Mouse (Mus musculus) intestine, embryonic 14.5 days (tissue): ENCODE measurements around the gene Itga2. TPM values are rescaled to one million over a fixed set of nuclear protein-coding genes. Genes with fewer than 3 reads are reported as not detected.
A peak's percentile ranks its signal among the peaks of the same experiment; 100 is the strongest.

Experiments used
- ATAC-seq: fragments of 200-750 bp; cut with Nextera tagmentation; replicated peaks from 2 replicates; pipeline ENCODE4 v1.8.0; 2017; ENCODE audit warnings: low read depth, moderate number of reproducible peaks, moderate TSS enrichment, moderate library complexity; ENCODE audit not compliant: low FRiP score, low TSS enrichment
- DNase-seq: peaks from one replicate; pipeline ENCODE4 v3.0.0-alpha.2; 2018; ENCODE audit warnings: low spot score
- H3K27ac ChIP-seq: fragments of 300-500 bp; sonication (generic); 2 replicates; pipeline ENCODE4 v1.5.1; 2014; ENCODE audit warnings: low read depth, mild to moderate bottlenecking, control low read depth
- H3K27me3 ChIP-seq: fragments of 300-500 bp; sonication (generic); replicated peaks from 2 replicates; pipeline ENCODE4 v1.6.1; 2014; ENCODE audit warnings: low read length, control low read depth; ENCODE audit not compliant: control insufficient read depth, insufficient read depth
- H3K36me3 ChIP-seq: fragments of 300-500 bp; sonication (generic); 2 replicates; pipeline ENCODE4 v1.6.1; 2014; ENCODE audit warnings: low read length, control low read depth; ENCODE audit not compliant: control insufficient read depth, insufficient read depth
- H3K4me1 ChIP-seq: fragments of 300-500 bp; sonication (generic); replicated peaks from 2 replicates; pipeline ENCODE4 v1.6.1; 2014; ENCODE audit warnings: low read length, control low read depth, mixed read lengths; ENCODE audit not compliant: control insufficient read depth, insufficient read depth
- H3K4me2 ChIP-seq: fragments of 300-500 bp; sonication (generic); 2 replicates; pipeline ENCODE4 v1.6.1; 2014; ENCODE audit warnings: low read length
- H3K4me3 ChIP-seq: fragments of 300-500 bp; sonication (generic); 2 replicates; pipeline ENCODE4 v1.5.1; 2014; ENCODE audit warnings: low read depth, low read length, control low read depth, mixed read lengths
- H3K9ac ChIP-seq: fragments of 300-500 bp; sonication (generic); 2 replicates; pipeline ENCODE4 v1.6.1; 2014; ENCODE audit warnings: mild to moderate bottlenecking, low read length
- H3K9me3 ChIP-seq: fragments of 300-500 bp; sonication (generic); 2 replicates; pipeline ENCODE4 v1.6.1; 2016; ENCODE audit warnings: low read length, control low read depth; ENCODE audit not compliant: control insufficient read depth
- WGBS: fragments of 180-500 bp; shearing (Covaris S2); extraction: QIAGEN DNeasy Blood & Tissue Kit; methylation state at CpG from one replicate; pipeline ENCODE4 v1.1.7; 2014; 5-methylcytosine and 5-hydroxymethylcytosine counted together
- polyA plus RNA-seq: library from polyadenylated mRNA; unstranded; fragments of >200 nt; fragmentation: Nextera tagmentation; extraction: Ambion mirVana; gene quantifications from 2 replicates; pipeline ENCODE4 v1.2.1, GENCODE M21; 2014

The Itga2 gene
- polyA plus RNA-seq, 1 experiment from 2014 or later = 9.0 TPM

- H3K4me2 ChIP-seq = no peak overlapping the region
- peaks cover 5% of the 10 kb centered on the region; the same call in 1 of the 2 replicates for H3K4me1 ChIP-seq
- H3K9me3 ChIP-seq = no peaks in the 10 kb centered on the region
- no peak overlapping the region for H3K27ac ChIP-seq
- 82% methylated on average over 4 of the region's 4 CpGs for WGBS
- no peak for DNase-seq
- H3K4me3 ChIP-seq = no peak overlapping the region
- no peaks in the 10 kb centered on the region for H3K27me3 ChIP-seq
- H3K36me3 ChIP-seq = peaks cover 41% of the 10 kb centered on the region
- ATAC-seq = peak; percentile 45; the same call in 1 of the 2 replicates
- no peak overlapping the region for H3K9ac ChIP-seq
Measured at GRCm38 (mm10) chr13:114831367-114831833, 100.5 kb downstream of the Itga2 start.

DNA sequence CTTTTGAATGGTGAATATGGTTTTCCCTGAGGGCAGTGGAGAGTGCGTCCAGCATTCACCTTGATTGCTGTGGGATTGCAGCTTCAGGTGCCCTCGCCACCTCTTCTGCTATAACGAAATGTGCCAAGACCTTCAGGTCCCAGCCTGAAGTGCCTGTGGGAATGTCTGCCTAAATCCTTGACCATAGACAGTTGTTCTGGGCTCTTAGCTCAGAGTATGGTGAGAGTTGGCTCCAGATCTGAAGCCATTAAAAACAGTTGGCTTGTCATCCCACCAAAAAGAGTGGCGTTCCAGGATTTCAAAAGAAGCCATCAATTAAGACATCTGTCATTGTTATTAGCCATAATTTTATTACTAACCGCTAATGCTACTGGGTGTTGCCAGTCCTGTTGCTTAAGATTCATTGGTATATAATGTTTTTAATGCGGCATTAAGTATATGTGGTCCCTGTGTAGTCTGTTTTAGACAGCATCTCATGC is 106.5 kb downstream of the Itga2 start:
- Histone ChIP-seq H3K27me3 (no peaks in the 10 kb centered on the region), H3K4me3 (no peak overlapping the region), H3K4me1 (no peaks in the 10 kb centered on the region; the same call in 1 of the 2 replicates), H3K4me2 (no peak overlapping the region), H3K9me3 (no peaks in the 10 kb centered on the region), H3K27ac (no peak overlapping the region), H3K36me3 (peaks cover 55% of the 10 kb centered on the region), H3K9ac (no peak overlapping the region)
- ATAC-seq (no peak), DNase-seq (no peak)
- 91% methylated on average over 6 of the region's 6 CpGs for WGBS

DNA sequence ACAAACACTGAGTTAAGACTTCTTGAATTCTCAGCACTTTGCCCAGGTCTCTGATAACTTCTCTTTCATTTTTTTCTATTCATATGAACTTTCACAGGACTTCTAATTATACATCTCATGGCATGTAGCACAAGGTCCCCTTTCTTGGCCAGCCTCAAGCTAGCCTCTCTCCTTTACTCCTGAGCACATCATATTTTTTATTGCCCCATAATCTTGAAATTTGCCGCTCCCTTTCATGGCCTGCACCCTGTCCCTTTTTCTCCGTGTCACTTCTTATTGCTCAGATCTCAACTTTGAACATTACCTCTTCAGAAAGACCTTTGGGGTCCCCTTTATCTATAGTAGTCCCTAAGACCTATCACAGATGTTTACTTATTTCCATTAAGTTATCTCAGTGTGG is 109.0 kb downstream of the Itga2 start:
- DNase-seq (no peak), ATAC-seq (no peak)
- no peak overlapping the region for H3K27ac ChIP-seq
- H3K4me1 ChIP-seq = peaks cover 9% of the 10 kb centered on the region
- H3K36me3 ChIP-seq = peaks cover 36% of the 10 kb centered on the region
- H3K4me3 ChIP-seq = no peak overlapping the region
- H3K9me3 ChIP-seq = no peaks in the 10 kb centered on the region
- H3K4me2 ChIP-seq = no peak overlapping the region
- 77% methylated on average over 2 of the region's 2 CpGs for WGBS
- no peaks in the 10 kb centered on the region for H3K27me3 ChIP-seq
- H3K9ac ChIP-seq = no peak overlapping the region

DNA sequence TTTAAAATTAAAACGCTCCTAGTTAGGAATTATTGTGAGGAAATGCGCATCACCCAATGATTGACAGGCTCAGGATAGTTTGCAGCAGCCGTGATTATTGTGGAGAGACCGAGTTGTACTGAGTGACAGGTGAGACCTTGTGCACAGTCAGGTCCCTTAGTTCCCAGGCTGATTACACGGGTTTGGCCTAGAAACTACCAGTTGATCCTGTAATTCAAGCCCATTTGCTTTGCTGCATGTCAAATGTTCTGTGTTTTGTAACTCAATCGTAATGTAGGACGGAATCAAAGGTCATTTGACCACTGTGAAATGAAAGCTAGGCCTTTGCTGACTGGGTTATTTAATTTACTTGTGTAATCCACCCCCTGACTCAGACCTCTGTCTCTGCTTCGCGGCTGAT is 113.4 kb downstream of the Itga2 start:
- peak overlapping the region; percentile 61 for H3K9ac ChIP-seq
- peak overlapping the region; percentile 75 for H3K4me3 ChIP-seq
- ATAC-seq (peak; percentile 71), DNase-seq (no peak)
- peaks cover 13% of the 10 kb centered on the region for H3K4me1 ChIP-seq
- H3K36me3 ChIP-seq = peaks cover 15% of the 10 kb centered on the region
- WGBS = 23% methylated on average over 9 of the region's 9 CpGs
- H3K27me3 ChIP-seq = no peaks in the 10 kb centered on the region
- no peak overlapping the region for H3K27ac ChIP-seq
- peak overlapping the region; percentile 92 for H3K4me2 ChIP-seq
- no peaks in the 10 kb centered on the region for H3K9me3 ChIP-seq

- Histone ChIP-seq H3K27me3 (no peaks in the 10 kb centered on the region), H3K9me3 (no peaks in the 10 kb centered on the region), H3K4me2 (peak within 1 kb of the TSS; percentile 92), H3K36me3 (peaks cover 15% of the 10 kb centered on the region), H3K27ac (no peak within 1 kb of the TSS), H3K4me3 (peak within 1 kb of the TSS; percentile 75), H3K4me1 (peaks cover 13% of the 10 kb centered on the region), H3K9ac (peak within 1 kb of the TSS; percentile 61)
- under 1% methylated on average over 39 of the region's 39 CpGs for WGBS
- DNase-seq (peak; percentile 97), ATAC-seq (peak; percentile 98)
Measured at GRCm38 (mm10) chr13:114817751-114818360, 114.0 kb downstream of the Itga2 start, which contains the start of gene Mocs2. Gene Mocs2, plus strand, starts transcription at chr13:114818236.

- Histone ChIP-seq H3K9me3 (no peaks in the 10 kb centered on the region), H3K27me3 (no peaks in the 10 kb centered on the region), H3K36me3 (no peaks in the 10 kb centered on the region), H3K27ac (no peak overlapping the region), H3K4me3 (no peak overlapping the region), H3K4me1 (no peaks in the 10 kb centered on the region), H3K9ac (no peak overlapping the region), H3K4me2 (no peak overlapping the region)
- 66% methylated on average over 5 of the region's 5 CpGs for WGBS
- DNase-seq (no peak), ATAC-seq (no peak)
Measured at GRCm38 (mm10) chr13:114809624-114810210, 122.2 kb downstream of the Itga2 start.

- DNase-seq (no peak), ATAC-seq (0 out of 2 replicates have a peak, but pooled peaks have one; percentile 55)
- Histone ChIP-seq H3K9me3 (no peaks in the 10 kb centered on the region), H3K27me3 (no peaks in the 10 kb centered on the region), H3K4me2 (no peak overlapping the region), H3K27ac (no peak overlapping the region), H3K36me3 (no peaks in the 10 kb centered on the region), H3K4me3 (no peak overlapping the region), H3K4me1 (no peaks in the 10 kb centered on the region), H3K9ac (no peak overlapping the region)
- WGBS = 82% methylated on average over 2 of the region's 2 CpGs
Measured at GRCm38 (mm10) chr13:114802971-114803370, 128.9 kb downstream of the Itga2 start.

GRCm38 (mm10) chr13:114801857-114802256 is 130.0 kb downstream of the Itga2 start:
- Histone ChIP-seq H3K9ac (no peak overlapping the region), H3K9me3 (no peaks in the 10 kb centered on the region), H3K4me1 (no peaks in the 10 kb centered on the region), H3K36me3 (no peaks in the 10 kb centered on the region), H3K27me3 (no peaks in the 10 kb centered on the region), H3K27ac (no peak overlapping the region), H3K4me3 (no peak overlapping the region), H3K4me2 (no peak overlapping the region)
- 93% methylated on average over 3 of the region's 3 CpGs for WGBS
- DNase-seq (no peak), ATAC-seq (no peak)
